Comparison of ENCODE assay signal across 22 mouse cellular contexts in genomic region chr2:137515043-137515442, GRCm38 (mm10).
A peak's percentile ranks its signal among the peaks of the same experiment; 100 is the strongest.
DNase-seq lines count a peak whose midpoint lies in the region; ATAC-seq and TF ChIP-seq lines count a peak whose summit lies in the region.
"Had no signal": no experiment of that assay in that cellular context is flagged by ENCODE, and none has a peak within 500 bp of the region (broad histone marks: within the 10 kb centered on the region; RNA-seq: fewer than 3 reads in every experiment).

No protein-coding gene starts in this region.

- H3K9me3 ChIP-seq in hindbrain, embryonic 10.5 days = no peaks in the 10 kb centered on the region
- H3K9me3 ChIP-seq in hindbrain, embryonic 12.5 days (replicated peaks) = no peaks in the 10 kb centered on the region
- H3K9me3 ChIP-seq in kidney, postnatal 0 days (replicated peaks; ENCODE audit: low read length) = no peaks in the 10 kb centered on the region
- H3K9me3 ChIP-seq in kidney, embryonic 16.5 days (ENCODE audit: low read length) = no peaks in the 10 kb centered on the region
- H3K9me3 ChIP-seq in liver, postnatal 0 days (ENCODE audit: low read length) = no peaks in the 10 kb centered on the region
- H3K9me3 ChIP-seq: embryonic facial prominence, embryonic 13.5 days; forebrain, embryonic 12.5 days; heart, embryonic 10.5 days; hindbrain, embryonic 15.5 days had no signal

- no peaks in the 10 kb centered on the region for H3K27me3 ChIP-seq in hindbrain, embryonic 10.5 days (ENCODE audit: insufficient read depth, poor library complexity, severe bottlenecking)
- no peaks in the 10 kb centered on the region for H3K27me3 ChIP-seq in hindbrain, embryonic 12.5 days
- H3K27me3 ChIP-seq in kidney, postnatal 0 days (ENCODE audit: insufficient read depth, low read length) = no peaks in the 10 kb centered on the region
- H3K27me3 ChIP-seq in kidney, embryonic 16.5 days (ENCODE audit: insufficient read depth, low read length) = no peaks in the 10 kb centered on the region
- H3K27me3 ChIP-seq in liver, postnatal 0 days (ENCODE audit: insufficient read depth, low read length) = no peaks in the 10 kb centered on the region
- H3K27me3 ChIP-seq: embryonic facial prominence, embryonic 13.5 days; forebrain, embryonic 12.5 days; hindbrain, embryonic 15.5 days; Patski had no signal

- H3K36me3 ChIP-seq in hindbrain, embryonic 10.5 days = no peaks in the 10 kb centered on the region
- H3K36me3 ChIP-seq in hindbrain, embryonic 12.5 days = no peaks in the 10 kb centered on the region
- H3K36me3 ChIP-seq in kidney, postnatal 0 days (ENCODE audit: insufficient read depth, low read length) = no peaks in the 10 kb centered on the region
- no peaks in the 10 kb centered on the region for H3K36me3 ChIP-seq in kidney, embryonic 16.5 days (ENCODE audit: insufficient read depth, low read length)
- no peaks in the 10 kb centered on the region for H3K36me3 ChIP-seq in liver, postnatal 0 days (replicated peaks; ENCODE audit: insufficient read depth, low read length)
- H3K36me3 ChIP-seq: embryonic facial prominence, embryonic 13.5 days; forebrain, embryonic 12.5 days; heart, embryonic 10.5 days; hindbrain, embryonic 15.5 days had no signal

- no peak for TF ChIP-seq CTCF in kidney, postnatal 0 days (IDR thresholded peaks at IDR 0.05; ENCODE audit: low read depth)
- no peak for TF ChIP-seq CTCF in liver, postnatal 0 days (IDR thresholded peaks at IDR 0.05; ENCODE audit: low read depth)

- no peak overlapping the region for H3K9ac ChIP-seq in hindbrain, embryonic 12.5 days
- no peak overlapping the region for H3K9ac ChIP-seq in kidney, postnatal 0 days (ENCODE audit: low read depth, low read length)
- H3K9ac ChIP-seq in kidney, embryonic 16.5 days (replicated peaks; ENCODE audit: low read length) = no peak overlapping the region
- H3K9ac ChIP-seq in liver, postnatal 0 days (replicated peaks) = no peak overlapping the region
- H3K9ac ChIP-seq: embryonic facial prominence, embryonic 13.5 days; forebrain, embryonic 12.5 days; hindbrain, embryonic 15.5 days had no signal

- no peak overlapping the region for H3K4me3 ChIP-seq in hindbrain, embryonic 10.5 days
- H3K4me3 ChIP-seq in hindbrain, embryonic 12.5 days = no peak overlapping the region
- H3K4me3 ChIP-seq in kidney, postnatal 0 days (replicated peaks; ENCODE audit: low read depth, low read length) = no peak overlapping the region
- no peak overlapping the region for H3K4me3 ChIP-seq in kidney, embryonic 16.5 days (ENCODE audit: low read length)
- H3K4me3 ChIP-seq in liver, postnatal 0 days (ENCODE audit: low read depth, low read length) = no peak overlapping the region
- H3K4me3 ChIP-seq: embryonic facial prominence, embryonic 13.5 days; forebrain, embryonic 12.5 days; heart, embryonic 10.5 days; hindbrain, embryonic 15.5 days had no signal

- H3K4me2 ChIP-seq in hindbrain, embryonic 12.5 days (replicated peaks) = no peak overlapping the region
- H3K4me2 ChIP-seq in kidney, postnatal 0 days (ENCODE audit: low read length) = no peak overlapping the region
- H3K4me2 ChIP-seq in kidney, embryonic 16.5 days (replicated peaks; ENCODE audit: low read depth, low read length) = no peak overlapping the region
- no peak overlapping the region for H3K4me2 ChIP-seq in liver, postnatal 0 days (ENCODE audit: low read depth, low read length)
- H3K4me2 ChIP-seq: embryonic facial prominence, embryonic 13.5 days; forebrain, embryonic 12.5 days; hindbrain, embryonic 15.5 days had no signal

- WGBS in hindbrain, embryonic 10.5 days = 34% methylated on average over 3 of the region's 3 CpGs
- 44% methylated on average over 3 of the region's 3 CpGs for WGBS in hindbrain, embryonic 12.5 days
- WGBS in kidney, postnatal 0 days = 44% methylated on average over 3 of the region's 3 CpGs
- 55% methylated on average over 3 of the region's 3 CpGs for WGBS in kidney, embryonic 16.5 days
- WGBS in liver, postnatal 0 days (ENCODE audit: insufficient replicate concordance) = 61% methylated on average over 3 of the region's 3 CpGs

- no peak for ATAC-seq in hindbrain, embryonic 12.5 days (ENCODE audit: low FRiP score)
- ATAC-seq in kidney, postnatal 0 days (replicated peaks; ENCODE audit: low FRiP score, low read depth) = 0 out of 2 replicates have a peak, but pooled peaks have one; percentile 36
- no peak for ATAC-seq in kidney, embryonic 16.5 days (ENCODE audit: low FRiP score, low TSS enrichment)
- no peak for ATAC-seq in liver, postnatal 0 days
- ATAC-seq: activated CD4-positive, CD25-positive, alpha-beta regulatory T cell, adult 4 months; forebrain, embryonic 16.5 days; Patski had no signal

- H3K4me1 ChIP-seq in hindbrain, embryonic 10.5 days (replicated peaks) = peaks cover 15% of the 10 kb centered on the region
- H3K4me1 ChIP-seq in hindbrain, embryonic 12.5 days = no peaks in the 10 kb centered on the region
- H3K4me1 ChIP-seq in kidney, postnatal 0 days (replicated peaks; ENCODE audit: insufficient read depth, low read length) = 0 out of 2 replicates have a peak, but pooled peaks cover 4% of the 10 kb centered on the region
- H3K4me1 ChIP-seq in kidney, embryonic 16.5 days (ENCODE audit: insufficient read depth, low read length) = peaks cover 3% of the 10 kb centered on the region; the same call in 1 of the 2 replicates
- H3K4me1 ChIP-seq in liver, postnatal 0 days (ENCODE audit: insufficient read depth) = no peaks in the 10 kb centered on the region
- H3K4me1 ChIP-seq: embryonic facial prominence, embryonic 13.5 days; forebrain, embryonic 12.5 days; heart, embryonic 10.5 days; hindbrain, embryonic 15.5 days had no signal

- no peak for TF ChIP-seq EP300 in liver, postnatal 0 days (IDR thresholded peaks at IDR 0.05; ENCODE audit: low read depth)

- no peak overlapping the region for H3K27ac ChIP-seq in hindbrain, embryonic 10.5 days
- no peak overlapping the region for H3K27ac ChIP-seq in hindbrain, embryonic 12.5 days
- no peak overlapping the region for H3K27ac ChIP-seq in kidney, postnatal 0 days
- H3K27ac ChIP-seq in kidney, embryonic 16.5 days (ENCODE audit: low read length) = no peak overlapping the region
- no peak overlapping the region for H3K27ac ChIP-seq in liver, postnatal 0 days (ENCODE audit: low read depth)
- H3K27ac ChIP-seq: embryonic facial prominence, embryonic 13.5 days; forebrain, embryonic 12.5 days; heart, embryonic 10.5 days; hindbrain, embryonic 15.5 days had no signal

- DNase-seq in hindbrain, embryonic 10.5 days (ENCODE audit: low spot score) = peak; percentile 15
- DNase-seq in kidney, postnatal 0 days (ENCODE audit: low spot score) = no peak
- peak; percentile 2 for DNase-seq in ES-CJ7 (ENCODE audit: low read depth, low spot score)
- peak; percentile 24 for DNase-seq in mesoderm, embryonic 11.5 days (ENCODE audit: low read depth, low spot score)
- DNase-seq in liver, postnatal 0 days = no peak
- DNase-seq: adrenal gland, postnatal 14 days; cerebellum, adult 18-20 months; cerebellum, adult 9-11 months; cerebellum, postnatal 36 days; gastrocnemius, postnatal 10 days; heart, adult 18-20 months; heart, postnatal 10 days; heart, postnatal 4 days had no signal

Comparison
In these comparisons a context has a peak if more than half of its experiments do, and no peak if none do; other contexts are left out.
1. DNase-seq: peak in hindbrain, embryonic 10.5 days (single experiment), ES-CJ7 (single experiment) and mesoderm, embryonic 11.5 days (single experiment); none in kidney, postnatal 0 days (single experiment) and liver, postnatal 0 days (single experiment).